Mouse (Mus musculus) embryonic facial prominence, embryonic 11.5 days (tissue): Measurements from ENCODE around the gene Gmip. TPM values are rescaled to one million over a fixed set of nuclear protein-coding genes. Genes with fewer than 3 reads are reported as not detected.
A peak's percentile ranks its signal among the peaks of the same experiment; 100 is the strongest.

Experiments used
- ATAC-seq: fragments of 200-750 bp; cut with Nextera tagmentation; replicated peaks from 2 replicates; pipeline ENCODE4 v1.8.0; 2017; ENCODE audit warnings: low read depth; ENCODE audit not compliant: insufficient number of reproducible peaks, low FRiP score, low TSS enrichment
- DNase-seq: peaks from one replicate; pipeline ENCODE4 v3.0.0-alpha.2; 2015; ENCODE audit warnings: low spot score
- H3K27ac ChIP-seq: fragments of 300-500 bp; sonication (generic); replicated peaks from 2 replicates; pipeline ENCODE4 v1.5.1; 2014; ENCODE audit warnings: mild to moderate bottlenecking, low read depth, low read length, control low read depth
- H3K27me3 ChIP-seq: fragments of 300-500 bp; sonication (generic); 2 replicates; pipeline ENCODE4 v1.6.1; 2014; ENCODE audit warnings: mild to moderate bottlenecking, low read length, moderate library complexity, mixed read lengths; ENCODE audit not compliant: control insufficient read depth, insufficient read depth
- H3K36me3 ChIP-seq: fragments of 300-500 bp; sonication (generic); replicated peaks from 2 replicates; pipeline ENCODE4 v1.6.1; 2014; ENCODE audit warnings: low read depth, mild to moderate bottlenecking, low read length, moderate library complexity, mixed read lengths; ENCODE audit not compliant: control insufficient read depth, insufficient read depth
- H3K4me1 ChIP-seq: fragments of 300-500 bp; sonication (generic); 2 replicates; pipeline ENCODE4 v1.6.1; 2014; ENCODE audit warnings: low read length, mixed read lengths; ENCODE audit not compliant: control insufficient read depth, insufficient read depth
- H3K4me2 ChIP-seq: fragments of 300-500 bp; sonication (generic); 2 replicates; pipeline ENCODE4 v1.6.1; 2014; ENCODE audit warnings: low read depth, mild to moderate bottlenecking, control low read depth, low read length, moderate library complexity
- H3K4me3 ChIP-seq: fragments of 300-500 bp; sonication (generic); 2 replicates; pipeline ENCODE4 v1.5.1; 2014; ENCODE audit warnings: low read depth, low read length, control low read depth
- H3K9ac ChIP-seq: fragments of 300-500 bp; sonication (generic); replicated peaks from 2 replicates; pipeline ENCODE4 v1.6.1; 2014; ENCODE audit warnings: mild to moderate bottlenecking, control low read depth, low read length
- H3K9me3 ChIP-seq: fragments of 300-500 bp; sonication (generic); replicated peaks from 2 replicates; pipeline ENCODE4 v1.6.1; 2016; ENCODE audit warnings: mild to moderate bottlenecking, low read length, inconsistent platforms, mixed read lengths; ENCODE audit not compliant: control insufficient read depth
- WGBS: fragments of 180-500 bp; shearing (Covaris S2); extraction: QIAGEN DNeasy Blood & Tissue Kit; methylation state at CpG from one replicate; pipeline ENCODE4 v1.1.7; 2014; 5-methylcytosine and 5-hydroxymethylcytosine counted together
- polyA plus RNA-seq: library from polyadenylated mRNA; unstranded; fragments of >200 nt; fragmentation: Nextera tagmentation; extraction: Ambion mirVana; gene quantifications from 2 replicates; pipeline ENCODE4 v1.2.1, GENCODE M21; 2014

Gmip gene
- 4.4 and 4.6 TPM in 2 replicates for polyA plus RNA-seq

DNA sequence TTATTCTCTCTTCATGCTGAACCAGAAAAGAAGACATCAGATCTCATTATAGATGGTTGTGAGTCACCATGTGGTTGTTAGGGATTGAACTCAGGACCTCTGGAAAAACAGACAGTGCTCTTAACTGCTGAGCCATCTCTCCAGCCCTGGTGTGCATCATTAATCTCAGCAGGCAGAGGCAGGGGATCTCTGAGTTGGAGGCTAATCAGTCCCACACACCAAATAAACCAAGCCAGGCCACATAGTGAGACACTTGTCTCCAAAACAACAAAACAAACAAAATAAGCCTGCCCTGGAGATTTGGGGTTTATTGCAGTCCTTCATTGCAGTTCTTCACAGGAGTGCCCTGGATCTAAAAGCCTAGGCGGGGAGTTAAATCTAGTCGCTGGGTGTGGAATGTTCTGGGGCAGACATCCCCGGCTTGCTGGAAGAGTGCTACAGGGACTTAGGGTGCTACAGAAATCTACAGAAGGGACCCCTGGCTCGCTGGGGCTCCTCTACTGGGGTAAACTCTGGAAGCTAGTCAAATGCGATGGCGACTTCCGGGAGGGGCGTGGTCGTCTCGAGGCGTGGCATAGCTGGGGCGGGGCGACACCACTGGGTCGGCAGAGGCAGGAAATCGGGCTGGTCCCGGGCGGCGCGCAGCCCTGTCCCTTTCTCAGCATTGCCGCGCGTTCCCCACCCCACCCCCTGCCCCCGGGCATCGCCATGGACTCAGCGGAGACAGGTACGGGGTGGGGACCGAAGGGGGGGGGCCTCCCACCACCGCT is at the start of gene Gmip:
TSS of gene Gmip (plus strand) at position 586 of the 770 bp plus-strand sequence.
- Histone ChIP-seq H3K27ac (no peak within 1 kb of the TSS), H3K9ac (peak within 1 kb of the TSS; percentile 59), H3K27me3 (no peaks in the 10 kb centered on the region), H3K4me2 (peak within 1 kb of the TSS; percentile 86), H3K36me3 (peaks cover 11% of the 10 kb centered on the region), H3K9me3 (no peaks in the 10 kb centered on the region), H3K4me3 (peak within 1 kb of the TSS; percentile 43), H3K4me1 (peaks cover 2% of the 10 kb centered on the region; the same call in 1 of the 2 replicates)
- peak; percentile 76 for DNase-seq
- 5% methylated on average over 26 of the region's 28 CpGs for WGBS
- ATAC-seq, result peak; percentile 67

DNA sequence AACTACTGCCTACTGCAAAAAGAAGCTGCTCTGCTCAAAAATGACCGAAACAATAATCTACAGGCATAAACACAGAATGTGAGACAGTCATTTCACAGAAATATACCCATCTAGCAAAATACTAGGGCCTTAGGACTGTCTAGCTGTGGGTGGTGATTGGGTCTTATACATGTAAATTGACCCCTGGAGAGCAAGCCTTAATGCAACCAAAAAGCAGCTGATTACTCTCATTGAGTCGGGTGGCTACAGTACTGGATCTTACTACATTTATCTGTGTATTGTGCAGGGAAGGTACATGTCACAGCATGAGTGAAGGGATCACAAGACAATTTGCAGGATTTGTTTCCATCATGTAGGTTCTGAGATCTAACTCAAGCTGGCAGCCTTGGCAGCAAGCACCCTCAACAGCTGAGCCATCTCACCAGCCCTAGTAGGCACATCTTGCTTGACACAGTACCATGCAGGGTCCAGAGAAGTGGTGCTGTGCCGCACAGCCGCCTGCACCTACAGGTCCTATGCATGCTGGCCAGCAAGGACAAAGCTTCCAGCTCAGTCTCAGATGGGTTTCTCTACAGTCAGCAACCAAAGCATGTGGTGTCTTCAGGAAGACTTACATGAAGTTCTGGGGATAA is 46.5 kb upstream of the Gmip start:
- ATAC-seq (no peak), DNase-seq (no peak)
- Histone ChIP-seq H3K9me3 (no peaks in the 10 kb centered on the region), H3K4me3 (no peak overlapping the region), H3K36me3 (peaks cover 29% of the 10 kb centered on the region), H3K4me1 (no peaks in the 10 kb centered on the region), H3K9ac (no peak overlapping the region), H3K27ac (no peak overlapping the region), H3K4me2 (no peak overlapping the region), H3K27me3 (no peaks in the 10 kb centered on the region)
- 93% methylated on average over 4 of the region's 4 CpGs for WGBS

DNA sequence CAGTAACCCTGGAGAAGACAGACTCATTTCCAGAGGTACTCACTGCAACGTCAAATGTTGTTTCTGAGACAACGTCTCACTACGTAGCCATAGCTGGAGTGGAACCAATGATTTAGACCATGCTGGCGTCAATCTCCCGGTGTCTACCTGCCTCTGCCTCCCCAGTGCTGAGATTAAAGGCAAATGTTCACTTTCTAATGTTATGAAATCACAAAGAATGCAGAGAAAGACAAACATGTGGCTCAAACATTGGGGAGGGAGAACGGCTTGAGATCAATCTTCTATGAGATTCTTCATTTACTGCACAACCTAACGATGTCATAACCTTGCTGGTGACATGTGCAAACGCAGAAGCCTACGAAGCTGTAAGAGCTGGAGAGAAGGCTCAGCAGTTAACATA is 37.3 kb upstream of the Gmip start:
- Histone ChIP-seq H3K4me1 (no peaks in the 10 kb centered on the region), H3K9ac (no peak overlapping the region; the same call in 1 of the 2 replicates), H3K27ac (no peak overlapping the region), H3K36me3 (peaks cover 13% of the 10 kb centered on the region), H3K27me3 (no peaks in the 10 kb centered on the region), H3K4me2 (no peak overlapping the region), H3K4me3 (no peak overlapping the region), H3K9me3 (no peaks in the 10 kb centered on the region)
- ATAC-seq (no peak), DNase-seq (no peak)
- WGBS, result 95% methylated on average over 9 of the region's 9 CpGs

DNA sequence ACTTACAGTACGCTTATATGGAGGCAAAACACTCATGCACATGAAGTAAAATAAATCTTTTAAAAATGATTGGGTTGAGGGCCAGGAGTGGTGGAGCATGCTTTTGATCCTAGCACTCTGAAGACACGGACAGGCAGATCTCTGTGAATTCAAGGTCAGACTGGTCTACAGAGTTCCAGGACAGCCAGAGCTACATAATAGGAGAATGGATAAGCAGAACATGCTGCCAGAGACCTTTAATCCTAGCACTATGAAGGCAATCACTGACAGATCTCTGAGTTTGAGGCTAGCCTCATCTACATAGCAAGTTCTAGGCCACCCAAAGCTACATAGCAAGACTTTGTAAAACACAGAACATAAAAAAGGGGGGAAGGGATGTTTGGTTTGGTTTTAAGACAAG is 36.4 kb upstream of the Gmip start:
- Histone ChIP-seq H3K9ac (no peak overlapping the region), H3K4me2 (no peak overlapping the region), H3K4me3 (no peak overlapping the region), H3K4me1 (no peaks in the 10 kb centered on the region), H3K36me3 (peaks cover 7% of the 10 kb centered on the region), H3K27ac (no peak overlapping the region), H3K27me3 (no peaks in the 10 kb centered on the region), H3K9me3 (no peaks in the 10 kb centered on the region)
- 90% methylated on average over 2 of the region's 2 CpGs for WGBS
- ATAC-seq, result no peak
- DNase-seq, result no peak

DNA sequence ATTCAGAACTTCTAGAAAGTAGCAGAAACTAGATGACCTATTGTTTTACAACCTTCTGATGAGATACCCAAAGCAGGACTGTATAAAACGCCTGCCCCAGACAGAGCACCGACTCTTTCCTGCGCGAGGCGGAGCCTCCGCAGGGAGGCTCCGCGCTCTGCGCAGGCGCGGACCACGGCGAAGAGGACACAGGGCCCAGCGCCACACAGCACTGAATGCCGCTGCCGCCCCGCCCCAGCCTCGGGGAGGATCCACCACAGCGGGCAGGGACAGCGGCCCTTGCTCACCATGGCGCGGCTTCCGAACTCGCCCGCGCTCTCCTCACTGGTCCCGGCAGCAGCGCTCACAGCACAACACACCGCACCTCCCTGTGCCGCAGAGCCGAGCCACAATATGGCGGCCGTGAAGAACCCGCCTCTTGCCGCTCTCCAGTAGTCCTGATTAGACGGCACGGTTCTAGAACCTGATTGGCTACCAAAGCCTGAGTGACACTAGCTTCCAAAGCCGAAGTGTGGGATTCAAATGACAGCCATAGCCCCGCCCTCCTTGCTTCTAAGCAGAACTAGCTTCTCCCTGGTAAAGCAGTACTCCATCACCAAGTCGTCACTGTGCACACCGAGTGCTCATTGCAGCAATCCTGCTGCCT is 33.9 kb upstream of the Gmip start, which contains the start of gene Gm20422:
TSS of gene Gm20422 (minus strand) at position 384 of the 646 bp plus-strand sequence.
- H3K36me3 ChIP-seq, result no peaks in the 10 kb centered on the region
- ATAC-seq (peak; percentile 99), DNase-seq (peak; percentile 99)
- WGBS, result under 1% methylated on average over 41 of the region's 41 CpGs
- H3K4me3 ChIP-seq, result peak within 1 kb of the TSS; percentile 81
- H3K4me2 ChIP-seq, result peak within 1 kb of the TSS; percentile 50
- H3K27me3 ChIP-seq, result no peaks in the 10 kb centered on the region
- H3K9ac ChIP-seq, result peak within 1 kb of the TSS; percentile 96
- no peaks in the 10 kb centered on the region for H3K4me1 ChIP-seq
- peak within 1 kb of the TSS; percentile 98 for H3K27ac ChIP-seq
- no peaks in the 10 kb centered on the region for H3K9me3 ChIP-seq

DNA sequence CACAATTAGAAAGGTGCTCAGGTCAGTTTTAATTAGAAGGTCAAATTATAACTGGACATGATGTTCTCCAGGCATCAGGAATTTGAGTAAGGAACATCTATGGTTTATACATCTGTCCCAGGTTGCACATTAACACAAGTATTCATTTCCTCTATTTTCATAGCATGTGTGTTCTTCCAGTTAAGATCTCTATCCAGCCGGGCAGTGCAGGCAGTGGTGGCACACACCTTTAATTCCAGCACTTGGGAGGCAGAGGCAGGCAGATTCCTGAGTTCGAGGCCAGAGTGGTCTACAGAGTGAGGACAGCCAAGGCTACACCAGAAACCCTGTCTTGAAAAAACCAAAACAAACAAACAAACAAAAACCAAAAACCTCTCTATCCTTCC is 33.3 kb upstream of the Gmip start:
- Histone ChIP-seq H3K36me3 (no peaks in the 10 kb centered on the region), H3K4me1 (no peaks in the 10 kb centered on the region), H3K4me2 (0 out of 2 replicates have a peak overlapping the region, but pooled peaks have one; percentile 16), H3K9me3 (no peaks in the 10 kb centered on the region), H3K27me3 (no peaks in the 10 kb centered on the region), H3K27ac (no peak overlapping the region), H3K4me3 (peak overlapping the region; percentile 81; the same call in 1 of the 2 replicates), H3K9ac (no peak overlapping the region)
- ATAC-seq, result peak; percentile 3; the same call in 1 of the 2 replicates
- WGBS, result 54% methylated on average over 2 of the region's 2 CpGs
- DNase-seq, result no peak

DNA sequence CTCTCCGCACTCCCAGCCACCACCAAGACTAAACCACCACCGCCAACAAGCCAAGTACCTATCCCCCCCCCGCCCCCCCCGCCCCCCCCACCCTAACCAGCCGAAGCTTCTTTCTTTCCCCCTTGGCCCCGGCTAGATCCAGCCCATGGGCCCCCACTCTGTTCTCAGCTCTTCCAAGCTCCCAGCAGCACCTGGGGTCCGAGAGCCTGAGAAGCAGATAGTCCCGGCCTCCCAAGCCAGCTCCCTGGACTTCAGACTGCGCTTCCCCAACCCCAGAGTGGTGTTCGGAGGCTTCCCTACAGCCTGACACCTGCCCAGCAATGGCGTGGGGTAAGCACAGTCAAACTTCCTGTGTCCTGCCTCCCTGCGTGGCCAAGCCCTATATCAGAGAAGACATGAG is 31.4 kb upstream of the Gmip start:
- Histone ChIP-seq H3K27ac (no peak overlapping the region), H3K9me3 (no peaks in the 10 kb centered on the region), H3K27me3 (no peaks in the 10 kb centered on the region), H3K4me2 (no peak overlapping the region), H3K4me1 (no peaks in the 10 kb centered on the region), H3K36me3 (no peaks in the 10 kb centered on the region), H3K4me3 (no peak overlapping the region), H3K9ac (no peak overlapping the region)
- DNase-seq, result no peak
- WGBS, result 65% methylated on average over 12 of the region's 12 CpGs
- no peak for ATAC-seq
